Mouse (Mus musculus) CH12.LX (cell line): ENCODE data around the gene Aatk. TPM values are rescaled to one million over a fixed set of nuclear protein-coding genes. Genes with fewer than 3 reads are reported as not detected.

ENCODE experiments used
- DNase-seq: peaks from one replicate; pipeline ENCODE4 v3.0.0-alpha.2; 2013; ENCODE audit errors: extremely low read depth
- H3K27ac ChIP-seq: 2 replicates; pipeline ENCODE4 v1.5.1; 2012; ENCODE audit warnings: low read depth, mild to moderate bottlenecking, control low read depth, moderate library complexity; ENCODE audit not compliant: insufficient read depth
- H3K27me3 ChIP-seq: replicated peaks from 2 replicates; pipeline ENCODE3; 2012; ENCODE audit warnings: inconsistent platforms
- H3K36me3 ChIP-seq, 2 experiments: replicated peaks in 1 of 2; 2 replicates each; pipeline versions ENCODE3 to v1.6.1; 2012; ENCODE audit warnings: inconsistent platforms in 1 of 2, low read length in 1 of 2, mild to moderate bottlenecking in 1 of 2, mixed read lengths in 1 of 2, moderate library complexity in 1 of 2; ENCODE audit not compliant: control insufficient read depth in 1 of 2, insufficient read depth in 1 of 2
- H3K4me1 ChIP-seq, 2 experiments: 2 replicates each; pipeline ENCODE4 v1.6.1; 2012; ENCODE audit warnings: inconsistent platforms in 1 of 2, moderate library complexity in 1 of 2; ENCODE audit not compliant: insufficient read depth in 2 of 2, control insufficient read depth in 1 of 2
- H3K4me2 ChIP-seq: 2 replicates; pipeline ENCODE4 v1.6.1; 2012; ENCODE audit warnings: low read depth, mild to moderate bottlenecking, control low read depth; ENCODE audit not compliant: poor library complexity, insufficient read depth, severe bottlenecking
- H3K4me3 ChIP-seq, 3 experiments: fragments of 150-350 bp in 1 of 3; sonication (generic) in 1 of 3; replicated peaks in 1 of 3; 2 replicates each; pipeline versions ENCODE3 to v1.5.1; 2011 to 2012; ENCODE audit warnings: low read depth in 2 of 3, low read length in 2 of 3, mild to moderate bottlenecking in 2 of 3, moderate library complexity in 2 of 3, control low read depth in 1 of 3, improper control_type of control experiment in 1 of 3, inconsistent platforms in 1 of 3, mixed read lengths in 1 of 3; ENCODE audit not compliant: poor library complexity in 1 of 3
- H3K79me2 ChIP-seq: replicated peaks from 2 replicates; pipeline ENCODE4 v1.6.1; 2012; ENCODE audit warnings: mild to moderate bottlenecking, moderate library complexity; ENCODE audit not compliant: control insufficient read depth, poor library complexity, insufficient read depth, severe bottlenecking; ENCODE audit errors: extremely low read depth
- H3K9ac ChIP-seq: 2 replicates; pipeline ENCODE4 v1.6.1; 2012; ENCODE audit warnings: low read depth, mild to moderate bottlenecking, control low read depth, moderate library complexity; ENCODE audit not compliant: insufficient read depth
- H3K9me3 ChIP-seq: replicated peaks from 2 replicates; pipeline ENCODE3; 2012; ENCODE audit warnings: low read length, inconsistent platforms, mixed read lengths
- BHLHE40 ChIP-seq: IDR thresholded peaks from 2 replicates; pipeline ENCODE4 v1.6.1; 2011; ENCODE audit warnings: mild to moderate bottlenecking, low read depth, low read length, improper control_type of control experiment
- CHD1 ChIP-seq: IDR thresholded peaks from 2 replicates; pipeline ENCODE4 v1.6.1; 2012; ENCODE audit warnings: low read depth, low read length, improper control_type of control experiment, inconsistent platforms
- EP300 ChIP-seq: IDR thresholded peaks from 2 replicates; pipeline ENCODE4 v1.6.1; 2011; ENCODE audit warnings: low read length, improper control_type of control experiment
- ETS1 ChIP-seq: conservative IDR thresholded peaks from 2 replicates; pipeline ENCODE4 v1.6.1; 2012; ENCODE audit warnings: low read depth, mild to moderate bottlenecking, inconsistent platforms, low read length, improper control_type of control experiment, moderate library complexity
- GABPA ChIP-seq: IDR thresholded peaks from 2 replicates; pipeline ENCODE4 v1.6.1; 2012; ENCODE audit warnings: low read depth, low read length, improper control_type of control experiment, inconsistent platforms; ENCODE audit not compliant: insufficient replicate concordance
- HCFC1 ChIP-seq: IDR thresholded peaks from 2 replicates; pipeline ENCODE4 v1.6.1; 2012; ENCODE audit warnings: low read depth, mild to moderate bottlenecking, inconsistent platforms, low read length, improper control_type of control experiment
- JUN ChIP-seq: IDR thresholded peaks from 2 replicates; pipeline ENCODE4 v1.6.1; 2011; ENCODE audit warnings: low read depth, mild to moderate bottlenecking, low read length, improper control_type of control experiment, moderate library complexity; ENCODE audit not compliant: insufficient read depth
- JUND ChIP-seq: conservative IDR thresholded peaks from 2 replicates; pipeline ENCODE4 v1.6.1; 2011; ENCODE audit warnings: low read depth, low read length, improper control_type of control experiment
- MAX ChIP-seq: IDR thresholded peaks from 2 replicates; pipeline ENCODE4 v1.6.1; 2011; ENCODE audit warnings: low read length, improper control_type of control experiment
- MAZ ChIP-seq: IDR thresholded peaks from 2 replicates; pipeline ENCODE4 v1.6.1; 2012; ENCODE audit warnings: low read depth, mild to moderate bottlenecking, inconsistent platforms, low read length, improper control_type of control experiment, moderate library complexity
- MEF2A ChIP-seq: IDR thresholded peaks from 2 replicates; pipeline ENCODE4 v1.6.1; 2014; ENCODE audit warnings: low read depth, mild to moderate bottlenecking, inconsistent platforms, low read length, improper control_type of control experiment, borderline replicate concordance
- MXI1 ChIP-seq: IDR thresholded peaks from 2 replicates; pipeline ENCODE4 v1.6.1; 2011; ENCODE audit warnings: mild to moderate bottlenecking, low read depth, low read length, improper control_type of control experiment
- POLR2A ChIP-seq: IDR thresholded peaks from 2 replicates; pipeline ENCODE4 v1.6.1; 2011; ENCODE audit warnings: low read depth, mild to moderate bottlenecking, improper control_type of control experiment, low read length
- POLR2AphosphoS2 ChIP-seq: IDR thresholded peaks from 2 replicates; pipeline ENCODE4 v1.6.1; 2011; ENCODE audit warnings: low read depth, low read length, improper control_type of control experiment
- RAD21 ChIP-seq: IDR thresholded peaks from 2 replicates; pipeline ENCODE4 v1.6.1; 2011; ENCODE audit warnings: low read depth, mild to moderate bottlenecking, low read length, improper control_type of control experiment, moderate library complexity
- RCOR1 ChIP-seq: conservative IDR thresholded peaks from 2 replicates; pipeline ENCODE4 v1.6.1; 2012; ENCODE audit warnings: low read depth, mild to moderate bottlenecking, inconsistent platforms, low read length, improper control_type of control experiment
- TBP ChIP-seq: conservative IDR thresholded peaks from 2 replicates; pipeline ENCODE4 v1.6.1; 2011; ENCODE audit warnings: low read depth, low read length, improper control_type of control experiment
- TCF12 ChIP-seq: IDR thresholded peaks from 2 replicates; pipeline ENCODE4 v1.6.1; 2014; ENCODE audit warnings: low read depth, mild to moderate bottlenecking, inconsistent platforms, low read length, improper control_type of control experiment
- USF1 ChIP-seq: IDR thresholded peaks from 2 replicates; pipeline ENCODE4 v1.6.1; 2014; ENCODE audit warnings: low read depth, mild to moderate bottlenecking, inconsistent platforms, low read length, improper control_type of control experiment
- ZMIZ1 ChIP-seq: IDR thresholded peaks from 2 replicates; pipeline ENCODE4 v1.6.1; 2012; ENCODE audit warnings: low read depth, mild to moderate bottlenecking, inconsistent platforms, low read length, improper control_type of control experiment
- ZNF384 ChIP-seq: IDR thresholded peaks from 2 replicates; pipeline ENCODE4 v1.6.1; 2012; ENCODE audit warnings: low read depth, low read length, improper control_type of control experiment, inconsistent platforms
- dilution Hi-C: fragments of 300-500 bp; cut with MboI; formaldehyde crosslinking; loops from 2 replicates; pipeline ENCODE4 v1.14.3; 2020; ENCODE audit warnings: low sequenced_read_pairs; ENCODE audit not compliant: extremely low pct_unique_long_range_greater_than_20kb, extremely low pct_ligation_motif_present
- in situ Hi-C: fragments of 300-500 bp; cut with MboI; formaldehyde crosslinking; loops from 3 replicates; pipeline ENCODE4 v1.14.3; 2019; ENCODE audit warnings: low sequenced_read_pairs, low pct_ligation_motif_present, low pct_unique_long_range_greater_than_20kb, mixed read lengths
- polyA plus RNA-seq: library from polyadenylated mRNA; unstranded; fragments of >175 nt; gene quantifications from 2 replicates; pipeline ENCODE4 v1.2.1, GENCODE M21; 2012; ENCODE audit warnings: low read depth; ENCODE audit not compliant: insufficient read length
- total RNA-seq, 2 experiments: library from RNA; depleted of rRNA; stranded (reverse); fragments of 300-350 nt in 1 of 2; fragments of >200 nt in 1 of 2; gene quantifications; 2 replicates each; pipeline ENCODE4 v1.2.3; 2012 to 2014

Aatk gene
- total and polyA plus RNA-seq, 3 experiments = 0.08 to 0.21 (median 0.19) TPM

GRCm38 (mm10) chr11:120008501-120008900 lies 38.5 kb downstream of the Aatk start:
- in situ Hi-C loops (no loop called here), dilution Hi-C loops (no loop called here)
- Histone ChIP-seq H3K36me3 (peaks cover 0 to 2% of the 10 kb centered on the region in 2 experiments), H3K27ac (no peak overlapping the region), H3K9ac (no peak overlapping the region), H3K4me1 (peaks cover 7 to 12% of the 10 kb centered on the region in 2 experiments), H3K4me3 (no peak overlapping the region), H3K27me3 (peaks cover 35% of the 10 kb centered on the region), H3K4me2 (no peak overlapping the region), H3K9me3 (peaks cover 10% of the 10 kb centered on the region), H3K79me2 (no peaks in the 10 kb centered on the region)
- no peak for DNase-seq
- TF ChIP-seq TBP = no peak
- no peak for TF ChIP-seq JUND
- no peak for TF ChIP-seq GABPA
- no peak for TF ChIP-seq POLR2A
- TF ChIP-seq MAZ = no peak
- no peak for TF ChIP-seq JUN
- TF ChIP-seq MXI1 = no peak
- no peak for TF ChIP-seq BHLHE40

DNA sequence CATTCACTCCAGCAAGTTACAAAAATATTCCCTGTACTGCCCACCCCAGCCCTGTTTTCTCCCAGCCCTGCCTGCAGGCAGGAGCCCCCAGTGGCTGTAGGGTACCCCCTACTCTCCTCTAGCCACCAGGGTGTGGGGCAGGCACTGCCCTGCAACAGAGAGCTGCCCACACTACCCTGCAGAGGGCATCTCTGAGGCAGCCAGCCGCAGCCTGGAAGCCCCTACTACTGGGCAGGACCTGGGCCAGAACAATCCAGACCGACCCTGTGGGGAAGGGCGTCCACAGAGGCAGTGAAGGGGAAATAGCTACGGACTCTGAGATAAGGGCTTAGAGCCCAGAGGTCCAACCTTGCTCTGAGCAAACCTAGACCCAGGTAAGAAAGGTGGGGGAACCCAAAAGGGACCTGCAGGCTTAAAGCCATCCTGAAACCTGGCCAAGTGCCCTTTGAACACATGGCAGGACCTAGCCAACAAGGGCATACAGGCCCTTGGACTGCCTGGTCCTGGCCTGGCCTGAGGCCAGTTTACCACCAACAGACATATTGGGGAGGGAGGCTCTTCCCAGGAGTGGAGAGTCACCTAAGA lies 39.4 kb downstream of the Aatk start:
- dilution Hi-C loops = no loop called here
- Histone ChIP-seq H3K79me2 (no peaks in the 10 kb centered on the region), H3K27ac (no peak overlapping the region), H3K36me3 (peaks cover 0 to 2% of the 10 kb centered on the region in 2 experiments), H3K9me3 (peaks cover 10% of the 10 kb centered on the region), H3K4me2 (no peak overlapping the region), H3K4me1 (peaks cover under 1 to 4% of the 10 kb centered on the region in 2 experiments; a peak in 3 of 4 replicates), H3K27me3 (peaks cover 35% of the 10 kb centered on the region), H3K9ac (no peak overlapping the region), H3K4me3 (no peak overlapping the region)
- TF ChIP-seq USF1 (no peak), ETS1 (no peak), RAD21 (no peak), HCFC1 (no peak), ZMIZ1 (no peak), EP300 (no peak), POLR2AphosphoS2 (no peak), CHD1 (no peak), TCF12 (no peak), RCOR1 (no peak), JUND (no peak), MXI1 (no peak), JUN (no peak), ZNF384 (no peak), MEF2A (no peak), BHLHE40 (no peak), MAX (no peak)
- in situ Hi-C loops = no loop called here
- no peak for DNase-seq
